Mouse (Mus musculus) hindbrain, embryonic 10.5 days (tissue): ENCODE results near the gene Galk2. TPM values are rescaled to one million over a fixed set of nuclear protein-coding genes. Genes with fewer than 3 reads are reported as not detected.

Experiments used
- DNase-seq: peaks from one replicate; pipeline ENCODE4 v3.0.0-alpha.2; 2017; ENCODE audit warnings: low spot score
- H3K27ac ChIP-seq: fragments of 300-500 bp; sonication (generic); 2 replicates; pipeline ENCODE4 v1.5.1; 2016; ENCODE audit warnings: mild to moderate bottlenecking, moderate library complexity
- H3K27me3 ChIP-seq: fragments of 300-500 bp; sonication (generic); 2 replicates; pipeline ENCODE4 v1.6.1; 2016; ENCODE audit warnings: mild to moderate bottlenecking; ENCODE audit not compliant: poor library complexity, insufficient read depth, severe bottlenecking
- H3K36me3 ChIP-seq: fragments of 300-500 bp; sonication (generic); 2 replicates; pipeline ENCODE4 v1.6.1; 2016; ENCODE audit warnings: mild to moderate bottlenecking, moderate library complexity
- H3K4me1 ChIP-seq: fragments of 300-500 bp; sonication (generic); replicated peaks from 2 replicates; pipeline ENCODE4 v1.6.1; 2016; ENCODE audit warnings: mild to moderate bottlenecking
- H3K4me3 ChIP-seq: fragments of 300-500 bp; sonication (generic); 2 replicates; pipeline ENCODE4 v1.5.1; 2016; ENCODE audit warnings: mild to moderate bottlenecking, moderate library complexity
- H3K9me3 ChIP-seq: fragments of 300-500 bp; sonication (generic); 2 replicates; pipeline ENCODE4 v1.6.1; 2016; ENCODE audit warnings: mild to moderate bottlenecking, moderate library complexity
- WGBS: fragments of 180-500 bp; shearing (Covaris S2); methylation state at CpG from one replicate; pipeline ENCODE4 v1.1.7; 2016; 5-methylcytosine and 5-hydroxymethylcytosine counted together
- polyA plus RNA-seq: library from polyadenylated mRNA; unstranded; fragments of >200 nt; fragmentation: Nextera tagmentation; extraction: Ambion mirVana; gene quantifications from 2 replicates; pipeline ENCODE4 v1.2.1, GENCODE M21; 2016

Gene Galk2
- polyA plus RNA-seq, 1 experiment from 2014 or later = 34.3 TPM

- WGBS = 81% methylated on average over 4 of the region's 4 CpGs
- no peak overlapping the region for H3K4me3 ChIP-seq
- 0 out of 2 replicates have a peak, but pooled peaks cover 4% of the 10 kb centered on the region for H3K36me3 ChIP-seq
- DNase-seq = no peak
- H3K27me3 ChIP-seq = no peaks in the 10 kb centered on the region
- no peak overlapping the region for H3K27ac ChIP-seq
- no peaks in the 10 kb centered on the region for H3K9me3 ChIP-seq
- H3K4me1 ChIP-seq = no peaks in the 10 kb centered on the region
Measured at GRCm38 (mm10) chr2:125907580-125908255, 48.8 kb downstream of the Galk2 start.

- Histone ChIP-seq H3K4me3 (no peak overlapping the region), H3K9me3 (no peaks in the 10 kb centered on the region), H3K27me3 (no peaks in the 10 kb centered on the region), H3K36me3 (peaks cover 5% of the 10 kb centered on the region; the same call in 1 of the 2 replicates), H3K27ac (no peak overlapping the region), H3K4me1 (no peaks in the 10 kb centered on the region)
- no peak for DNase-seq
- 88% methylated on average over 1 of the region's 1 CpGs for WGBS
Measured at GRCm38 (mm10) chr2:125914167-125914566, 55.3 kb downstream of the Galk2 start.

GRCm38 (mm10) chr2:125914713-125915112 is 55.8 kb downstream of the Galk2 start:
- no peak for DNase-seq

GRCm38 (mm10) chr2:125916652-125917296 is 57.9 kb downstream of the Galk2 start:
- H3K36me3 ChIP-seq = peaks cover 7% of the 10 kb centered on the region; the same call in 1 of the 2 replicates
- H3K9me3 ChIP-seq = no peaks in the 10 kb centered on the region
- no peak overlapping the region for H3K27ac ChIP-seq
- H3K4me3 ChIP-seq = no peak overlapping the region
- no peak for DNase-seq
- H3K27me3 ChIP-seq = no peaks in the 10 kb centered on the region
- H3K4me1 ChIP-seq = peaks cover 5% of the 10 kb centered on the region
- WGBS = 79% methylated on average over 11 of the region's 11 CpGs

More at GRCm38 (mm10) chr2:125914713-125915112, 55.8 kb downstream of the Galk2 start:
- Histone ChIP-seq H3K9me3 (no peaks in the 10 kb centered on the region), H3K4me3 (no peak overlapping the region), H3K27me3 (no peaks in the 10 kb centered on the region), H3K4me1 (no peaks in the 10 kb centered on the region), H3K36me3 (peaks cover 5% of the 10 kb centered on the region; the same call in 1 of the 2 replicates), H3K27ac (no peak overlapping the region)

GRCm38 (mm10) chr2:125917297-125917679 is 58.4 kb downstream of the Galk2 start:
- H3K4me1 ChIP-seq = peaks cover 5% of the 10 kb centered on the region
- H3K27ac ChIP-seq = no peak overlapping the region
- WGBS = 84% methylated on average over 3 of the region's 3 CpGs
- no peaks in the 10 kb centered on the region for H3K9me3 ChIP-seq
- H3K4me3 ChIP-seq = no peak overlapping the region
- peaks cover 9% of the 10 kb centered on the region; the same call in 1 of the 2 replicates for H3K36me3 ChIP-seq
- H3K27me3 ChIP-seq = no peaks in the 10 kb centered on the region
- DNase-seq = no peak

- no peaks in the 10 kb centered on the region for H3K27me3 ChIP-seq
- H3K4me1 ChIP-seq = peaks cover 5% of the 10 kb centered on the region
- H3K4me3 ChIP-seq = no peak overlapping the region
- H3K9me3 ChIP-seq = no peaks in the 10 kb centered on the region
- H3K36me3 ChIP-seq = peaks cover 9% of the 10 kb centered on the region; the same call in 1 of the 2 replicates
- 29% methylated on average over 5 of the region's 5 CpGs for WGBS
- no peak overlapping the region for H3K27ac ChIP-seq
- DNase-seq = peak; percentile 8
Measured at GRCm38 (mm10) chr2:125921273-125921672, 62.4 kb downstream of the Galk2 start.

- H3K9me3 ChIP-seq = no peaks in the 10 kb centered on the region
- WGBS = 95% methylated on average over 5 of the region's 5 CpGs
- no peak overlapping the region for H3K27ac ChIP-seq
- no peak for DNase-seq
- peaks cover 9% of the 10 kb centered on the region; the same call in 1 of the 2 replicates for H3K36me3 ChIP-seq
- H3K27me3 ChIP-seq = no peaks in the 10 kb centered on the region
- H3K4me1 ChIP-seq = peaks cover 5% of the 10 kb centered on the region
- no peak overlapping the region for H3K4me3 ChIP-seq
Measured at GRCm38 (mm10) chr2:125922149-125922548, 63.2 kb downstream of the Galk2 start.

- Histone ChIP-seq H3K36me3 (peaks cover 8% of the 10 kb centered on the region; the same call in 1 of the 2 replicates), H3K4me3 (no peak overlapping the region), H3K4me1 (peaks cover 5% of the 10 kb centered on the region), H3K27ac (no peak overlapping the region), H3K27me3 (no peaks in the 10 kb centered on the region), H3K9me3 (no peaks in the 10 kb centered on the region)
- 83% methylated on average over 4 of the region's 4 CpGs for WGBS
- DNase-seq = no peak
Measured at GRCm38 (mm10) chr2:125922877-125923276, 64.0 kb downstream of the Galk2 start.

GRCm38 (mm10) chr2:125923346-125923745 is 64.4 kb downstream of the Galk2 start:
- no peak for DNase-seq
- no peak overlapping the region for H3K4me3 ChIP-seq
- no peaks in the 10 kb centered on the region for H3K27me3 ChIP-seq
- H3K9me3 ChIP-seq = no peaks in the 10 kb centered on the region
- 0 out of 2 replicates have a peak, but pooled peaks cover 5% of the 10 kb centered on the region for H3K36me3 ChIP-seq
- H3K4me1 ChIP-seq = peaks cover 5% of the 10 kb centered on the region
- no peak overlapping the region for H3K27ac ChIP-seq
- 93% methylated on average over 5 of the region's 5 CpGs for WGBS

- no peaks in the 10 kb centered on the region for H3K27me3 ChIP-seq
- no peaks in the 10 kb centered on the region for H3K9me3 ChIP-seq
- H3K27ac ChIP-seq = no peak overlapping the region
- H3K36me3 ChIP-seq = 0 out of 2 replicates have a peak, but pooled peaks cover 5% of the 10 kb centered on the region
- DNase-seq = no peak
- 76% methylated on average over 1 of the region's 1 CpGs for WGBS
- no peak overlapping the region for H3K4me3 ChIP-seq
- peaks cover 5% of the 10 kb centered on the region for H3K4me1 ChIP-seq
Measured at GRCm38 (mm10) chr2:125924554-125924953, 65.6 kb downstream of the Galk2 start.

- DNase-seq = no peak
- Histone ChIP-seq H3K36me3 (0 out of 2 replicates have a peak, but pooled peaks cover 5% of the 10 kb centered on the region), H3K4me3 (no peak overlapping the region), H3K9me3 (no peaks in the 10 kb centered on the region), H3K27me3 (no peaks in the 10 kb centered on the region), H3K27ac (no peak overlapping the region), H3K4me1 (peaks cover 5% of the 10 kb centered on the region)
- WGBS = 89% methylated on average over 3 of the region's 3 CpGs
Measured at GRCm38 (mm10) chr2:125925081-125925480, 66.2 kb downstream of the Galk2 start.

- H3K27ac ChIP-seq = no peak overlapping the region
- no peak for DNase-seq
- WGBS = 90% methylated on average over 3 of the region's 3 CpGs
- H3K4me1 ChIP-seq = no peaks in the 10 kb centered on the region
- H3K36me3 ChIP-seq = peaks cover 15% of the 10 kb centered on the region; the same call in 1 of the 2 replicates
- H3K9me3 ChIP-seq = no peaks in the 10 kb centered on the region
- no peak overlapping the region for H3K4me3 ChIP-seq
- H3K27me3 ChIP-seq = no peaks in the 10 kb centered on the region
Measured at GRCm38 (mm10) chr2:125929396-125929795, 70.5 kb downstream of the Galk2 start.

GRCm38 (mm10) chr2:125929872-125930271 is 71.0 kb downstream of the Galk2 start:
- no peak overlapping the region for H3K4me3 ChIP-seq
- no peak for DNase-seq
- H3K27ac ChIP-seq = no peak overlapping the region
- H3K4me1 ChIP-seq = no peaks in the 10 kb centered on the region
- H3K36me3 ChIP-seq = peaks cover 15% of the 10 kb centered on the region; the same call in 1 of the 2 replicates
- H3K9me3 ChIP-seq = no peaks in the 10 kb centered on the region
- 90% methylated on average over 2 of the region's 2 CpGs for whole genome bisulfite sequencing
- no peaks in the 10 kb centered on the region for H3K27me3 ChIP-seq
